Mouse (Mus musculus) kidney, postnatal 14 days (tissue): Measurements from ENCODE around the gene Ptger4.
"Not testable (repeated sequence)": the region's sequence is repeated elsewhere in the genome, so short reads cannot be mapped to it uniquely, and the experiment has no call there.

Experiments used
- DNase-seq: peaks from one replicate; pipeline ENCODE4 v3.0.0; 2022; ENCODE audit warnings: mixed read lengths

The Ptger4 gene

GRCm38 (mm10) chr15:5237012-5237660, 6.9 kb downstream of the Ptger4 start:
- DNase-seq: peak; percentile 16

GRCm38 (mm10) chr15:5236538-5236937, 7.4 kb downstream of the Ptger4 start:
- DNase-seq: peak; percentile 85

DNA sequence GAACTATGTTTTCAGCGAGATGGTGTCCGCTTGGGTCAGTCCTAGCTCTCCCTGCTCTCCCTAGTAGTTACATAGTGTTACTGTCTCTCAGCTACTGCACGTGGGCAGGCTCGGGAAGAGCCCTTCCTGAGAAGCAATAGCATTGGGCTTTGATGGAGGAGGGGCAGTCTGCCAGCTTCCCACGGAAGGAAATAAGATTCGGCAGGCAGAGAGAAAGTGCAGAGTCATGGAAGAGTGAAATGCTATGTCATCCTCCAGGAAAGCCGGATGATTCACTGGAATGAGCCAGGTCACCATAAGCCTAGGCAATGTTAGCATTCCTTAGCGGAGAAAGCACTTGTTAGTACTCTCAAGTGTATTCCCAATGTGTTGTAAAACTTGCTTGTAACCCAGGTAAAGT, 8.5 kb downstream of the Ptger4 start:
- DNase-seq: peak; percentile 57

- DNase-seq: no peak
These were observed 9.3 kb downstream of the Ptger4 start for GRCm38 (mm10) chr15:5234659-5235058.

DNA sequence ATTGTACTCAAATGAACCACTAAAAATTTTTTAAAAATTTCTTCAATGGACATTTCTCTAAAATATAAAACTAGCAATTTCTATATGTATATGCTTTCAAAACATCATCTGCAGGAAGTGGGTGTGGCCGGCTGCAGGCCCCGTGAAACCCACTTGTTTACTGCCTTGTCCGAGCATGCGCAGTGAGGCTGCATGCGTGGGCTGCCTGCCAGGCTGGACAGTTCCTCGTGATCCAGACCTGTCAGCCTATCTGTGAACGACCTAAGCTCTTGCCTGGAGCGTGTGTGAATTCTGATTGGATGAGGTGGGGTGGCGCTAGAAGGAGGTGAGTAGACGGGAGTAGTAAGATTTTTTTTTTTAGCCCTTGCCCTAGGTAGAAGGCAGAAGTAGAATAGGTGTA, 13.2 kb downstream of the Ptger4 start:
- not testable (repeated sequence) for DNase-seq

GRCm38 (mm10) chr15:5220491-5220890, 23.5 kb downstream of the Ptger4 start:
- no peak for DNase-seq

DNA sequence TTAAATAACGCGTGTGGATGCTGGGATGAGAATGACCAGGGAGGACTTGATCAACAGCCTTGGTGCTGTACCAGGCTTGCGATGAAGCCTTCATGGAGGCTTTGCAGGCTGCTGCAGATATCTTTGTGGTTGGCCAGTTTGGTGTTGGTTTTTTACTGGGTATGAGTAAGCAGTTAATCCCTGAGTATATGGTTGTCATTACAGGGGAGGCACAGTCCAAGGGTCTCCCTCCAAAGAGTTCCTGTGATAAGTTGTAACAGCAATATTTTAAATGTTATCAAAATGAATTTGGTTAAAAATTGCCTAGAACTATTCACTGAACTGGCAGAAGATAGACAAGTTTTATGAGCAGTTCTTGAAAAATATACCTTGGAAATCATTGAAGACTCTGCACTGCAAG, 34.9 kb downstream of the Ptger4 start:
- DNase-seq: no peak

DNA sequence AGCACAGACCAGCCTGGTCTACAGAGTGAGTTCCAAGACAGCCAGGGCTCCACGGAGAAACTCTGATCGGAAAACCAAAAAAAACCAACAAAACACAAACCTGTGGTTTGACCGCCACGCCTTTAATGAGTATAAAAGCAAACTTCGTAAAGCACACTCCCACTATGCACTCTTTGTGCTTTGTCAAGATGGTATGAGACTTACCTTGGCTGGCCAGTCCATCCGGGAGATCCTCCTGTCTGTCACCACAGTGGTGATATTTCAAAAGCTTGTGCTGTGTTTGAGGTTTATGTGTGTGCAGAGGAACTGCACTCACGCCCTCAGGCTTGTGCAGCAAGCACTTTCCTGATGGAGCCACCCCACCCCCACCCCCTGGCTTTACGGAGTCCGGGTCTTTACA, 38.8 kb downstream of the Ptger4 start:
- DNase-seq: no peak

- DNase-seq: no peak
These were observed 47.3 kb downstream of the Ptger4 start for GRCm38 (mm10) chr15:5196691-5197090.

DNA sequence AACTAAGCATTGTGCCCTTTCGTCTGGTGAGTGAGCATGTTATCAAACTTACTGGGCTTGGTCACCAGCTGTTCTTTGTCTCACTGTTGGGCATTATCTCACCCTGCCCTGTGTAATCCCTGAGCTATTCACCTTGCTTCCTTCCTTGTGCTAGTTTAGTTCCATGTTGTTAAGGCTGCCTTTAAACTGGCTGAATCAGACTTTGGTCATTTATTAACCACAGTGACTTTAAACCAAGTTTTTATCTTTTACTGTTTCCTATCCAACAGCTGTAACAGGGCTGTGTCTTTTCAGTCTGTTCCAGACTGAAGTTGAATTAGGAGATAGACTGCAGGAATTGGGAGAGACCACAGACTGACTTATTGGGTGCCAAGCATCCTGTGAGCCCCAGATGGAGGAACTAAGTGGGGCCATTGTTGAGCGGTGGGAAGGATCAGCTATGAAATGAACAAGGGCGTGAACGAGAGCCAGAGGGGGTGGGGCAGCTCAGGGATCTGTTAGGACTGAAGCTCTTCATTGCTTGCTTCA, 47.9 kb downstream of the Ptger4 start:
- DNase-seq: peak; percentile 34

- DNase-seq: peak; percentile 33
These were observed 49.1 kb downstream of the Ptger4 start for GRCm38 (mm10) chr15:5194931-5195330.

DNA sequence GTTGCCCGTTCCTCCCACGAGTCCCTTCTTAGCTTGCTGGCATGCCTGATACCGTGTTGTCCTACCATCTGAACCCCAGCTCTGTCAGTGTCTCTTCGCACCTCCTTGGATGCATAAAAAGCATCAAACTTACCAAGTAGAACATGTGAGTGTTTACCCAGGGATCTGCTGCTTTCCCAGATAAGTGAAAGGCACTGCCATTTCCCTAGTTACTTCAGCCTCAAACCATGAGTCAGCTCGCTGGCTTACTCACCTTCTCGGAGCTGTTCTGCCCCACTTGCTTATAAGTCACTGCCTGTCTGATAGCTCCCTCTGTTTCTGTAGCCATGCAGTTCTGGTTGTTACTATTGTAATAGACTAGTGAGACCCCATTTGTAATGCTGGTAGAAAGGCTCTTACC, 49.5 kb downstream of the Ptger4 start:
- no peak for DNase-seq

GRCm38 (mm10) chr15:5193833-5194232, 50.2 kb downstream of the Ptger4 start:
- peak; percentile 17 for DNase-seq

DNA sequence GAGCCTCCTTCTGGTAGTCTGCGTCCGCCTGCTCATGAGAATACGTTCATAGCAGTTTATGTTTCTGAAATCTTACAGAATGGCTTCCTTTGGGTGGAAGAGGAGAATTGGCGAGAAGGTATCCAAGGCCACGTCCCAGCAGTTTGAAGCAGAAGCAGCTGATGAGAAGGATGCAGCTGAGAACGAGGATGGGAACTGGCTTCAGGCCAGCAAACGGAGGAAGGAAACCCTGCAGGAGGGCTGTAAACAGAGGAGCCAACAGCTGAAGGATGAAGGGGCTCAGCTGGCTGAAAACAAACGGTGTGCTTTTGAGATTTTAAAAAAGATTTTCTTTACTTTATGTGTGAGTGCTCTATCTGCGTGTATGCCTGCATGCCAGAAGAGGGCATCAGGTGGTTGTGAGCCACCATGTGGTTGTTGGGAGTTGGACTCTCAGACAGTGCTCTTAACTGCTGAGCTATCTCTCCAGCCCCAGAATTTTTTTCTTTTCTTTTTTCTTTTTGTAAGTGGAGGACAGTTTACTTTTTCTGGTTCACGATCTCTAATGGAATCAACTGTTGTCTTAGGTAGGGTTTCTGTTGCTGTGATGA, 54.4 kb downstream of the Ptger4 start:
- DNase-seq: peak; percentile 69

GRCm38 (mm10) chr15:5188029-5188428, 56.0 kb downstream of the Ptger4 start:
- DNase-seq: no peak

DNA sequence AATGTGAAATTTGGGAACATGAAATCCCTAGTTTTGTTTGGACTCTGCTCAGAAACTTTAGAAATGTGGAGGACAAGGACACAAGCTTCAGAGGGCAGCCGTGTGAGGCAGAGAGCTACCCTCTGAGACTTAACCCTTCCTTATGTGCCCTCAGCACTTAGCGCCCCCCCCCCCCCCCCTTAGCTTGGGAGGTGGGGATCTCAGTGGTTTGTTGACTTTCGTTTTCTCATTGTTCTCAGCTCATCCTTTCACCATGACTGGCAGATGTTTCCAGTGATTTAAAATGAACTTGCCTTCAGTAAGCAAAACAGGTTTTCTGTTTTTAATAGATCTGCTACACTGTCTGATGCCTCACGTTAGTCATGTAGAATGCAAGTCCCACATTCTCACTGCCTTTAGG, 56.9 kb downstream of the Ptger4 start:
- DNase-seq: no peak

DNA sequence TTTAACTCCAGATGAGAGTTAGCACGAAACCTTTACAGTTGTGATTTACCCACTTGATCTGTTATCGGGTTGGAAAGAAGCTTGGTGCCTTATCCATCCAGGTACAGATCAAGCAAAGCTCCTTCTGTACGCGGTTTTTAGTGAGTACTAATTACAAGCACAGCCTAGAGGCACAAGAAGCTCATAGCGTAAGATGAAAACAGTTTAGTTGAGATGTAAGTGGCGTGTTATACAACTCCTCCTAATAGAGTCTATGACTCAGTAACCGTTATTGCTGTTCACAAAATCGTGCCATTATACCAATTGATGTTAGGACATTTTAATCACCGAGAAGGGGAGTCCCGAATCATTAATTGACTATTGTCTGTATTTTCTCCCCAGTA, 57.7 kb downstream of the Ptger4 start:
- DNase-seq: no peak

DNA sequence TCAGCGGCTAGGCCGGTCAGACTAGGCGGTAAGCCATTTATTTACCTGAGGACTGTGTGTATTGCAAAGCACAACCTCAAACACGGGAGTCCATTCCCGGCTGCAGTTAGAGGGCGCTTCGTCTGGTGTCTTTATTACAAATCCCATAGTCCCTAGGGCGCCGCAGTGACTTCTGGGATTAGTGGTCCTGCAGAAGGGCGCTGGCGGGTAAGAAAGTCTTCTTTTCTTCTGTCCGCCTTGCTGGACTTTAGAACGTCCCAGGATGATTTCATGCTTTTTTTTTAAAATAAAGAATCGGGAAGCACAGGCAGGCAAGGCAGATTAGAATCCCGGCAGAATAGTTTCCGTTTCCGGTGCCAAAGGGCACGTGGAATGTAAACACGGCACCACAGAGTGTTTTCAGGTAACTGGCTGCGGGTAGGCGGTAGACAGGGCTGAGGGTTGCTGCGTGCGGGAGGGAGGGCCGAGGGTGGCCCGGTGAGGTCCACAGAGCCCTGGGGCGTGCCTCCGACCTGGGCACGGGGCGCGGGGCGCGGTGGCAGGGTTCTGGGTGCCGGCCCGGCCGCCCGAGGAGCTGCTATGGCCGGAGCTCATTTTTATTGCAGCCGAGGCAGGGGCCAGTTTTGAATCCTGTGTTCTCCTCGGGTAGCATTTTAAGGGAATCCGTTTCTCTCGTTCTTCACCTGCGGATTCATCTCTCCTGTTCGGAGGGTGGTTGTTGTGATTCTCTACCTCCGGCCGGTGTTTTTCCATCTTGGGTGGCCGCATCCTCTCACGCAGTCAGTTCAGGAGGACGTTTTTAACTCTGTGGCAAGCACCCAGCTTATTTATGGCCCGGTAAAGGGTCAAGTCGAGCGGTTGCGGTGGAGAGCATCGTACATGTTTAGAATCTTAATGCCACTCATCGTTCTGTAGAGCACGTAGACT, 58.4 kb downstream of the Ptger4 start, which contains the start of gene Ttc33:
Gene Ttc33, plus strand, starts transcription at position 160 of the 927 bp plus-strand sequence.
- DNase-seq: peak; percentile 88

GRCm38 (mm10) chr15:5184668-5185330, 59.2 kb downstream of the Ptger4 start:
- DNase-seq: no peak

GRCm38 (mm10) chr15:5173217-5173820, 70.7 kb downstream of the Ptger4 start:
- DNase-seq: no peak

DNA sequence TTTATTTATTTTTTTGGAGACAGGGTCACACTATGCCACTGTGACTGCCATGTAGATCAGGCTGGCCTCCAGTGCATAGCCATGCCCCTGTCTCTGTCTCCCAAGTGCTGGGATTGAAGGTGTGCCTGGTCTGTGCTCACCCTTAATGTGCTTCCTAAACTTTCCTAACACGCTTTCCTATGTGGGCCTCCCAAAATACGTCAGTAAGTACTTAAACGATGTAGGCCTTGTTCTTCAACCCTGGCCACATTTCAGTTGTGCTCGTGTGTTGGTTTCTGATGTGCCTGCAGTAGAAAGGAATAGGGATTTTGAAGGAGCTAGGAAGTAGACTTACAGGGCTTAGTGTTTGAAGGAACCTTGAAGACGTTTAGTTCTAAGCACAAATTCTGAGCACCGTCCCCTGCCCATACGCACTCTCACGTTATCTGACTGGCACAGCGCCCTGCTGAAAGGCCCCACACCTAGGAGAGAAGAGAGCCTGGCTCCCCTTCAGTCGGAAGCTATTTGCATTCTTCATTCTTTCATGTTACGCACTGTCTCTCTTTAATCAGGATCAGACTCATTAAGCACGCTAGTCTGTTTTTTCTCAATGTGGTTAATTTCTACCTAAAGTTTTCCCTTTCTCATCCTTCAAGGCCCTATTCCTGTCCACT, 78.7 kb downstream of the Ptger4 start:
- no peak for DNase-seq

DNA sequence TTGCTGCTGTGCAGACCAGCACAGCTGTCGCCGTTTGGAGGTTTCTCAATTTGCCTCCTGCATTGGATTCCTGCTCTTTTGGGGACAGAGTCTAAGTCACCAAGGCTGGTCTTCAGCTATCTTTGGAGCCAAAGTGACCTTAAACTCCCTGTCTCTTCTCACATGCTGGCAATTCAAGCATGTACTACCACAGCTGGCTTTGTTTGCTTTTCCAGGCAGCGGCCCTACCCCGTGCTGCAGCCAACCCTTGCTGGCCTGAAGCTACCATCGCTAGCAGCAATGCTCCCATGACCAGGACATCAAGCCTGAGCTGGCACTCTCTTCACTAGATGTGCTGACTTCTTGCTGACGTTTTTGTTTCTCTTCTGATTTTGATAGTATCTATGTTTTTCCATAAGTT, 85.2 kb downstream of the Ptger4 start:
- DNase-seq: no peak
